Mouse (Mus musculus): ENCODE measurements at regions not wholly inside any gene's neighbourhood (a gene's known extent, or its start where the extent isn't known, plus 50 kb on each side); places are given as distances from the start of the nearest gene placed in this dataset.

DNA sequence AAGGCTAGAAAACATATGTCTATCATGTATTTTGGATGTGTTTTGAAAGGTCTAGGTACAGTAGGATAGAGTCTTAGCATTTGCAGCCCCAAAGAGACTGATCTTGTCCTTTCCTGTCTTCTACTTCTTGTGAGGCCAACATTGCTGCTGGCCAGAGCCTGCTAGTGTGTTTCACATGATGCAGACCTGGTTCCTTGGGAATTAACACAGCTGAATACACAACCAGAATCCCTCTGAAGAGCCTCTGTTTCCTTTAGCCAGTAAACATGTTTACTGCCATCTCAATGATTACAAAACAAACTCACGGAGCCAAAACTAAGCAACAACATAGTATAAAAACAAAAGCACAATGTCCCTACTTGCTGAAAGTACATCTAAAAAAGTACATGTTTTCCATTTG lies 598.9 kb downstream of the 9430069I07Rik start:
- ATAC-seq: no peak

Data from inflammation-experienced regulatory T-cells, adult 6 months (primary cell).